Mouse (Mus musculus) right cerebral cortex, postnatal 4 days (tissue): ENCODE results near the gene Klf6.

Source experiments
- DNase-seq: peaks from one replicate; pipeline ENCODE4 v3.0.0-alpha.2; 2022

The Klf6 gene

DNA sequence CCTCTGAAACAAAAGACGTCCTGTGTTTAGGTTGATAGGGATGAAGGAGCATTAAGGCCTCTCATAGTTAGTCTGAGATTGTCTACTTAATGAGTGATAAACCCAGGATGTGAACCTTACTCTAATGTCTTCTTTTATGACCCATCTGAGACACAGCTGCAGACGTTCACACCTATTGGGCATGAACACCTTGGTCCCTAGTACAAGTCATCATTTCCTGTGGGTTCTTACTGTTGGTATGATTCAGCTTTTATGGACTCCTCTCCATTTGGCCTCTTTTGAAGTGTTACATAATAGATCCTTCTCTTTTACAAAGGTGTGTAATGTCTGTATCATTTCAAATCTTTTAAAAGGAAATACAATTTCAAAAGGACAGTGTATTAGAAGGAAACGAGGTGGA lies 51.9 kb downstream of the Klf6 start:
- DNase-seq = no peak

DNA sequence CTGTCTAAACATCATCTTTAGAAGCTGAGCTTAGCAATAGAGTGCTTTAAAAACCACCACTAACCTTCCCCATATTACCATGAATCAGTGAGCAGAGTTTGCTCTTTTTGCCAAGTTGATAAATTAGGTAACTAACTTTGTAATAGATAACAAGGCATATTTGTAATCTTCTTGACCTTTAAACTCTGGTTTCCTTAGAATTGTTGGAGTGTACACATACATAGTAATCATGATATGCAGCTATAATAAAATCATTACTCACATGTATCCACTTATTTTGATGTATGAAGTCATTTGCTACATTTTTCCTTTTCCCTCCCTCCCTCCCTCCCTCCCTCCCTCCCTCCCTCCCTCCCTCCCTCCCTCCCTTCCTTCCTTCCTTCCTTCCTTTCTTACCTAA lies 56.1 kb downstream of the Klf6 start:
- no peak for DNase-seq

DNA sequence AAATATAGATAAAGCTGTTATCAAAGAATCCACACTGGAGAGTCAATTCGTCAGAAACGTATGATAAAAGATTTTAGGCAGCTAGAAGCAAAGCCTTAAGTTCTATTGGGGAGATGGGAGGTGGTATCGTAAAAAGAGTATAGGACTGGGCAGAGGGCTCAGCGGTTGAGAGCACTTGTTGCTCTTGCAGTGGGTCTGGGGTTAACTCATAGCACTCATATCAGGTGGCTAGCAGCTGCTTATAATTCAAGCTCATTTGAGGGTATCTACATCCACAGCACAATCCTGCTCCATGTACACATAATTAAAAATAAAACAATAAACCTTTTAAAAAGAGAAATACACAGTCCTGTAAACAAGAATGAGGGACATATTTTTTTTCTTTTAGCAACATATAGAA lies 58.7 kb downstream of the Klf6 start:
- DNase-seq = no peak
